Mouse (Mus musculus) midbrain, embryonic 11.5 days (tissue): Measurements from ENCODE around the gene Cntf. TPM values are rescaled to one million over a fixed set of nuclear protein-coding genes. Genes with fewer than 3 reads are reported as not detected.

Experiments used
- ATAC-seq: fragments of 200-750 bp; cut with Nextera tagmentation; 2 replicates; pipeline ENCODE4 v1.8.0; 2017; ENCODE audit warnings: moderate TSS enrichment, moderate library complexity; ENCODE audit not compliant: low FRiP score
- DNase-seq: peaks from one replicate; pipeline ENCODE4 v3.0.0; 2015; ENCODE audit warnings: low spot score; ENCODE audit errors: missing footprints
- H3K27ac ChIP-seq: fragments of 300-500 bp; sonication (generic); 2 replicates; pipeline ENCODE4 v1.5.1; 2014; ENCODE audit warnings: low read depth, low read length
- H3K27me3 ChIP-seq: fragments of 300-500 bp; sonication (generic); 2 replicates; pipeline ENCODE4 v1.6.1; 2014; ENCODE audit warnings: mild to moderate bottlenecking, low read length, moderate library complexity, mixed read lengths; ENCODE audit not compliant: control insufficient read depth, insufficient read depth
- H3K36me3 ChIP-seq: fragments of 300-500 bp; sonication (generic); 2 replicates; pipeline ENCODE4 v1.6.1; 2014; ENCODE audit warnings: mild to moderate bottlenecking, low read length, moderate library complexity, mixed read lengths; ENCODE audit not compliant: control insufficient read depth, insufficient read depth
- H3K4me1 ChIP-seq: fragments of 300-500 bp; sonication (generic); 2 replicates; pipeline ENCODE4 v1.6.1; 2014; ENCODE audit warnings: low read length; ENCODE audit not compliant: control insufficient read depth, insufficient read depth
- H3K4me2 ChIP-seq: fragments of 300-500 bp; sonication (generic); 2 replicates; pipeline ENCODE4 v1.6.1; 2014; ENCODE audit warnings: mild to moderate bottlenecking, moderate library complexity
- H3K4me3 ChIP-seq: fragments of 300-500 bp; sonication (generic); 2 replicates; pipeline ENCODE4 v1.5.1; 2014; ENCODE audit warnings: low read depth, low read length
- H3K9ac ChIP-seq: fragments of 300-500 bp; sonication (generic); 2 replicates; pipeline ENCODE4 v1.6.1; 2014; ENCODE audit warnings: low read length
- H3K9me3 ChIP-seq: fragments of 300-500 bp; sonication (generic); 2 replicates; pipeline ENCODE4 v1.6.1; 2016; ENCODE audit warnings: low read length; ENCODE audit not compliant: control insufficient read depth
- WGBS: fragments of 180-500 bp; shearing (Covaris S2); extraction: QIAGEN DNeasy Blood & Tissue Kit; methylation state at CpG from one replicate; pipeline ENCODE4 v1.1.7; 2014; 5-methylcytosine and 5-hydroxymethylcytosine counted together
- polyA plus RNA-seq: library from polyadenylated mRNA; unstranded; fragments of >200 nt; fragmentation: Nextera tagmentation; extraction: Ambion mirVana; gene quantifications from 2 replicates; pipeline ENCODE4 v1.2.1, GENCODE M21; 2014

The Cntf gene
- 0.36 and 0.91 TPM in 2 replicates for polyA plus RNA-seq

GRCm38 (mm10) chr19:12765308-12765707, at the start of gene Cntf:
TSS of gene Cntf (minus strand) at chr19:12765632.
- 68% methylated on average over 7 of the region's 7 CpGs for WGBS
- H3K9ac ChIP-seq: no peak within 1 kb of the TSS
- peaks cover 18% of the 10 kb centered on the region for H3K36me3 ChIP-seq
- H3K27me3 ChIP-seq: no peaks in the 10 kb centered on the region
- no peak for ATAC-seq
- no peaks in the 10 kb centered on the region for H3K4me1 ChIP-seq
- no peak within 1 kb of the TSS for H3K4me2 ChIP-seq
- H3K9me3 ChIP-seq: no peaks in the 10 kb centered on the region
- no peak within 1 kb of the TSS for H3K27ac ChIP-seq
- no peak for DNase-seq
- H3K4me3 ChIP-seq: no peak within 1 kb of the TSS

DNA sequence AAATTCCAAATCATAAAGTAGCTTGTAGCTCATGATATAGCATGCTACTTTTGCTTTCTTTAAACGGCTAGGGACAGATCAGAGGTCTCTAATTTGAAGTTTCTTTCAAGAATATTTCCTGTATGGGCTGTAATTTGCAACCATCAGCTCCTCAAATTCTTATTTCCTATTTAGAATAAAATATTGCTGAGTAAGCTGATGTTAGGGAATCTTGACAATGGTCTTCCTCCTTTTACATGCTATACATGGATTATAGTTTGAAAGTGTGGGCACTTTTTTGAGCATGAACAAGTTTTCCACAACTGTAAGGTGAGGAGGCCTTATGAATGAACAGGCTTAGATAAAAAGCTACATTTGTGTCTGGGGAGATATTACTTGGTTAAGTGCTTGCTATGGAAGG, 48.5 kb upstream of the Cntf start:
- H3K4me3 ChIP-seq: no peak overlapping the region
- H3K9ac ChIP-seq: no peak overlapping the region
- DNase-seq (no peak), ATAC-seq (no peak)
- H3K4me2 ChIP-seq: no peak overlapping the region
- H3K27ac ChIP-seq: no peak overlapping the region
- H3K9me3 ChIP-seq: no peaks in the 10 kb centered on the region
- no peaks in the 10 kb centered on the region for H3K4me1 ChIP-seq
- no peaks in the 10 kb centered on the region for H3K27me3 ChIP-seq
- 87% methylated on average over 1 of the region's 1 CpGs for WGBS
- H3K36me3 ChIP-seq: no peaks in the 10 kb centered on the region

DNA sequence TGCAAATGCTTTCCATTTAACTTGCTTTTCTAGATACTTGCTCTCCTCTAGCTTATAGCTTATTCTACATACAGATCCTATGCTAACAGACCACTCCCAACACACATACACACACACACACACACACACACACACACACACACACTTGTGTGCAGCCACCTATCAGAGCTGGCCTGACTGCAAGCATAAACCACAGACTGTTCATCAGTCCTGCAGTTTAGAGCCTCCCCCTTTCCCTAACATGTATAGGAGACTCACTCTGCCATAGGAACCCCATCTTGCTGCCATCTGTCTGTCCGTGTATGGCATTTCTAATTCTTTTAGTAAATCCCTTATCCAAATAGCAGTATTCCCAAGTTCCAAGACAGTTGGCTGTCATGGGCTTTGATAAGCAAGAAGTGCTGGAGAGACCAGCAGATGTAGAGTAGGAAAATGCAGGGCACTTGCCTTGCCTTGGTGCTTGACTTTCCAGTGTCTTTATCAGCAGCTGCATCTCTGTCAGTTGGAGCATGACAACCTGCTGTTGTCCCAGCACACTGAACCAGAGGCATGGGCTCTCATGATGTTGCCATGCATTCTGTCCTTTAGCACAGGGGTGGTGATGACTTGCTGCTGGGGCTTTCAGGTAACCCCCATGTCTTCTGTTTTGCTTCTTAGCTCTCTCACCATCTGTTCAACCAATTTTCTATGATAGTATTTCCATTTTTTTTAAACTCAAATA, 47.4 kb upstream of the Cntf start:
- 59% methylated on average over 1 of the region's 1 CpGs for WGBS
- no peak for ATAC-seq

DNA sequence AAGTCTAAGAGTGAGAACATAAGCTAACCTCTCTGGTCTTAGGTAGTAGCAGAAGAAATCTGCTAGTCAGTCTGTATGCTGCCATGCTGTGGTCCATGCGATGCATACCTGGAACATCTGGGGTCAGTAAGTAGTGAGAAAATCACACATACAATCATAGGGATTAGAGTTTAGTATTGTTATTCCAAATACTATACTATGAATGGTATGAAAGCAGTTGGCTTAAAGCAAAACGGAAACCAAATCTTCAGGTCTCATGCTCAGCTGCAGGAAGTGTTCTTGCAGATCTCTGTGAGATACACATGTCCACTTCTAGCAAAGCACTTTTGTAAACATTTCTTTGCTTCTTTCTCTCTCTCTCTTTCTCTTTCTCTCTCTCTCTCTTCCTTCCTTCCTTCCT, 40.8 kb upstream of the Cntf start:
- Histone ChIP-seq H3K4me2 (no peak overlapping the region), H3K4me3 (no peak overlapping the region), H3K9me3 (no peaks in the 10 kb centered on the region), H3K36me3 (no peaks in the 10 kb centered on the region), H3K27ac (no peak overlapping the region), H3K27me3 (no peaks in the 10 kb centered on the region), H3K4me1 (no peaks in the 10 kb centered on the region), H3K9ac (no peak overlapping the region)
- 81% methylated on average over 2 of the region's 2 CpGs for WGBS
- ATAC-seq: no peak
- DNase-seq: no peak

More for the DNA sequence above, 47.4 kb upstream of the Cntf start:
- Histone ChIP-seq H3K36me3 (no peaks in the 10 kb centered on the region), H3K27ac (no peak overlapping the region), H3K4me2 (no peak overlapping the region), H3K9me3 (no peaks in the 10 kb centered on the region), H3K9ac (no peak overlapping the region), H3K27me3 (no peaks in the 10 kb centered on the region), H3K4me3 (no peak overlapping the region), H3K4me1 (no peaks in the 10 kb centered on the region)
- DNase-seq: no peak

GRCm38 (mm10) chr19:12805730-12806129, 40.3 kb upstream of the Cntf start:
- Histone ChIP-seq H3K9ac (no peak overlapping the region), H3K4me2 (no peak overlapping the region), H3K36me3 (no peaks in the 10 kb centered on the region), H3K27ac (no peak overlapping the region), H3K9me3 (no peaks in the 10 kb centered on the region), H3K4me1 (no peaks in the 10 kb centered on the region), H3K4me3 (no peak overlapping the region), H3K27me3 (no peaks in the 10 kb centered on the region)
- WGBS: 82% methylated on average over 3 of the region's 3 CpGs
- ATAC-seq (no peak), DNase-seq (no peak)

DNA sequence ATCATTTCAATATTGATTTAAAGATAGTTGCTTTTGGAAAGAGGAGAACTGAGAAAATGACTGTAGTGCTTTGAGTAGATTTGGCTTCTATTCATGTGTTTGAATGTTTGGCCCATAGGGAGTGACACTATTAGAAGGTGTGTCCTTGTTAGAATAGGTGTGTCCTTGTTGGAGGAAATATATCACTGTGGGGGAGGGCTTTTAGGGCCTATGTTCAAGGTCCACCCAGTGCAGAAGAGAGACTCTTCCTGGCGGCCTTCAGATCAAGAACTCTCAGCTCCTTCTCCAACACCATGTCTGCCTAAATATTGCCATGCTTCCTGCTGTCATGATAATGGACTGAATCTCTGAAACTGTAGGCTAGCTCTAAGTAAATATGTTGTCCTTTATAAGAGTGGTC, 38.8 kb upstream of the Cntf start:
- Histone ChIP-seq H3K4me3 (no peak overlapping the region), H3K4me1 (no peaks in the 10 kb centered on the region), H3K36me3 (no peaks in the 10 kb centered on the region), H3K4me2 (no peak overlapping the region), H3K9ac (no peak overlapping the region), H3K27me3 (no peaks in the 10 kb centered on the region), H3K27ac (no peak overlapping the region), H3K9me3 (no peaks in the 10 kb centered on the region)
- DNase-seq (no peak), ATAC-seq (no peak)
- WGBS: 81% methylated on average over 1 of the region's 1 CpGs

DNA sequence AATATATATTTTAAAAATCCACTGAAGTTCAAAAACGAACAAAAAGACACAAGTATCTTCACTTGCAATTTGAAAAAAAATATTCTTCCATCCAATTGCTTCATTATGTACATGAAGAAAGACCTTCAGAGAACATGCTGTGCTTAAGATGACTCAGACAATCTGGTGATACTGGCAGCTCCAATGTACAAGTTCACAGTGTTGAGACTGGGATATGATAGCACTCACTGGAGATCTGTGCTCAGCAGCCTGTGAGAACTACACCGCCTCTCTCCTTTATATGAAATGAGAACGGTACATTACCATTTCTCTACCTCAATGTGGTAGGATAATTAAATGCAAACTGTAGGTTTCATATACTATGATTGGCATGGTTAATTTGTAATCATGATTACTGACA, 37.4 kb upstream of the Cntf start:
- DNase-seq (no peak), ATAC-seq (no peak)
- Histone ChIP-seq H3K27me3 (no peaks in the 10 kb centered on the region), H3K27ac (no peak overlapping the region), H3K4me1 (no peaks in the 10 kb centered on the region), H3K4me3 (no peak overlapping the region), H3K4me2 (no peak overlapping the region), H3K36me3 (no peaks in the 10 kb centered on the region), H3K9ac (no peak overlapping the region), H3K9me3 (no peaks in the 10 kb centered on the region)
- WGBS: 81% methylated on average over 3 of the region's 3 CpGs

DNA sequence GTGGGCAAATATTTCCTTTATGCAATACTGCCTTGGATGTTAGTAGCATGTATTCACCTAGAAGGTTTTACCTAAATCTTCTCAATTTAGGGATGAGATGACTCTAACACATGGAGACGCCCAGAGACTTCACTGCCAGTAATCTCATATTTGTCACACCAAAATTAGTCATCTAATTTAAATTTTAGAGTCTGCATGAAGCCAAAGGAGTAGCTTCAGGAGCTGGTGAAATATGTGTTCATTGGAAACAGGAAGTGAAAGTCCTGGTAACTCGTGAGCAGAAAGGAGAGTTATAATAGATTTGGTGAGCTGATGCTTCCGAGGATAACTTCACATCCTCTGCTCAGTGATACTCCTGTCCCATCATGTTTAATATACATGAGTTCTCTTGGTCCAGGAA, 35.6 kb upstream of the Cntf start:
- Histone ChIP-seq H3K4me3 (no peak overlapping the region), H3K9ac (no peak overlapping the region), H3K4me2 (no peak overlapping the region), H3K4me1 (no peaks in the 10 kb centered on the region), H3K36me3 (no peaks in the 10 kb centered on the region), H3K27me3 (no peaks in the 10 kb centered on the region), H3K9me3 (no peaks in the 10 kb centered on the region), H3K27ac (no peak overlapping the region)
- no peak for ATAC-seq
- WGBS: 83% methylated on average over 3 of the region's 3 CpGs
- DNase-seq: no peak

DNA sequence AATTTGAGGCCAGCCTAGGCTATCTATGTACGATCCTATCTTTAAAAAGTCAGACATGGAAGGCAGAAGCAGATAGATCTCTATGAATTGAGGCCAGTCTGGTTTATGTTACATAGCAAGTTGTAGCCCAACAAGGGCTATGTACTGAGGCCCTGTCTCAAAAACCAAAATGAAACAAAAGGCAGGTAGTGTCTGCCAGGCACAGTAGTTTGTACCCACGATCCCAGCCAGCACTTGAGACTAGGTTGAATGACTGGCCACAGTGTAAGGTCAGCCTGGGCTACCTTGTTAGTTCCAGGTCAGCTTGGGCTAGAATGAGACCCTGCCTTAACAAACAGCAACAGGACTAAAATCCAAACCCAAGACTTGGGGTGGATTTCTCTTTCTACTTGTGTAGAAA, 35.2 kb upstream of the Cntf start:
- WGBS: 85% methylated on average over 2 of the region's 2 CpGs
- Histone ChIP-seq H3K9me3 (no peaks in the 10 kb centered on the region), H3K4me3 (no peak overlapping the region), H3K27ac (no peak overlapping the region), H3K36me3 (no peaks in the 10 kb centered on the region), H3K4me2 (no peak overlapping the region), H3K27me3 (no peaks in the 10 kb centered on the region), H3K9ac (no peak overlapping the region), H3K4me1 (no peaks in the 10 kb centered on the region)
- DNase-seq: no peak
- no peak for ATAC-seq
